Mouse (Mus musculus) ES-E14 (cell line): ENCODE measurements around the gene Elf1. TPM values are rescaled to one million over a fixed set of nuclear protein-coding genes. Genes with fewer than 3 reads are reported as not detected.

Source experiments
- DNase-seq: peaks from one replicate; pipeline ENCODE4 v3.0.0-alpha.2; 2013; ENCODE audit warnings: low read depth, low spot score
- H3K27ac ChIP-seq: 2 replicates; pipeline ENCODE4 v1.5.1; 2012; ENCODE audit warnings: low read depth, mild to moderate bottlenecking, low read length, moderate library complexity, mixed read lengths; ENCODE audit not compliant: poor library complexity, insufficient read depth, severe bottlenecking
- H3K36me3 ChIP-seq: 2 replicates; pipeline ENCODE4 v1.6.1; 2012; ENCODE audit warnings: mild to moderate bottlenecking, low read length, moderate library complexity, mixed read lengths; ENCODE audit not compliant: control insufficient read depth, poor library complexity, insufficient read depth, severe bottlenecking
- H3K4me1 ChIP-seq, 2 experiments: fragments of 150-350 bp in 1 of 2; sonication (generic) in 1 of 2; 2 replicates each; pipeline ENCODE4 v1.6.1; 2012; ENCODE audit warnings: low read length in 2 of 2, mild to moderate bottlenecking in 1 of 2, mixed read lengths in 1 of 2; ENCODE audit not compliant: control insufficient read depth in 2 of 2, insufficient read depth in 2 of 2, poor library complexity in 1 of 2
- H3K4me3 ChIP-seq, 2 experiments: fragments of 150-350 bp in 1 of 2; sonication (generic) in 1 of 2; 2 replicates each; pipeline ENCODE4 v1.5.1; 2012; ENCODE audit warnings: low read length in 2 of 2, low read depth in 1 of 2, mild to moderate bottlenecking in 1 of 2, mixed read lengths in 1 of 2; ENCODE audit not compliant: insufficient read depth in 1 of 2, poor library complexity in 1 of 2, severe bottlenecking in 1 of 2
- H3K9ac ChIP-seq: 2 replicates; pipeline ENCODE4 v1.6.1; 2012; ENCODE audit warnings: low read depth, mild to moderate bottlenecking, low read length, mixed read lengths; ENCODE audit not compliant: poor library complexity, insufficient read depth, severe bottlenecking
- H3K9me3 ChIP-seq: fragments of 150-350 bp; sonication (generic); 2 replicates; pipeline ENCODE4 v1.6.1; 2012; ENCODE audit warnings: low read depth, mild to moderate bottlenecking, low read length; ENCODE audit not compliant: control insufficient read depth, insufficient read depth
- CHD2 ChIP-seq: IDR thresholded peaks from 2 replicates; pipeline ENCODE4 v1.6.1; 2014; ENCODE audit warnings: mild to moderate bottlenecking, low read depth, low read length, inconsistent platforms
- HCFC1 ChIP-seq: IDR thresholded peaks from 2 replicates; pipeline ENCODE4 v1.6.1; 2012; ENCODE audit warnings: low read length, inconsistent platforms, borderline replicate concordance; ENCODE audit not compliant: insufficient read depth
- MAFK ChIP-seq: IDR thresholded peaks from 2 replicates; pipeline ENCODE4 v1.6.1; 2014; ENCODE audit warnings: mild to moderate bottlenecking, low read depth, low read length, inconsistent platforms; ENCODE audit not compliant: insufficient read depth
- ZC3H11A ChIP-seq: IDR thresholded peaks from 2 replicates; pipeline ENCODE4 v1.6.1; 2012; ENCODE audit warnings: low read depth, mild to moderate bottlenecking, inconsistent platforms, low read length, borderline replicate concordance
- ZNF384 ChIP-seq: IDR thresholded peaks from 2 replicates; pipeline ENCODE4 v1.6.1; 2012; ENCODE audit warnings: low read depth, low read length, inconsistent platforms
- in situ Hi-C, 2 experiments: fragments of 600-800 bp; cut with MboI; formaldehyde crosslinking; loops; one replicate each; pipeline ENCODE4 v1.15.1; 2025; ENCODE audit warnings: low sequenced_read_pairs in 2 of 2, inconsistent platforms in 1 of 2; ENCODE audit not compliant: unreplicated experiment in 2 of 2
- total RNA-seq: library from RNA; depleted of rRNA; stranded (reverse); fragments of 300-350 nt; gene quantifications from 2 replicates; pipeline ENCODE4 v1.2.3, GENCODE M21; 2012

Elf1 gene
- total RNA-seq, 1 experiment = 4.4 TPM

GRCm38 (mm10) chr14:79594069-79594468 is 113.1 kb downstream of the Elf1 start:
- Histone ChIP-seq H3K9ac (no peak overlapping the region), H3K36me3 (peaks cover 16% of the 10 kb centered on the region), H3K4me3 (no peak overlapping the region), H3K27ac (no peak overlapping the region), H3K4me1 (peaks cover 6 to 10% of the 10 kb centered on the region in 2 experiments; a peak in 3 of 4 replicates), H3K9me3 (no peaks in the 10 kb centered on the region)
- TF ChIP-seq CHD2 (no peak), ZC3H11A (no peak), ZNF384 (no peak), HCFC1 (no peak), MAFK (no peak)
- DNase-seq = no peak
- in situ Hi-C loops = no loop called here

GRCm38 (mm10) chr14:79596602-79597001 is 115.6 kb downstream of the Elf1 start:
- TF ChIP-seq ZNF384 (no peak), MAFK (no peak), ZC3H11A (no peak), CHD2 (no peak), HCFC1 (no peak)
- DNase-seq = no peak
- Histone ChIP-seq H3K4me3 (no peak overlapping the region), H3K9me3 (no peaks in the 10 kb centered on the region), H3K27ac (no peak overlapping the region), H3K36me3 (peaks cover 28% of the 10 kb centered on the region), H3K4me1 (no peaks in the 10 kb centered on the region), H3K9ac (no peak overlapping the region)
- in situ Hi-C loops = no loop called here

- H3K36me3 ChIP-seq = peaks cover 34% of the 10 kb centered on the region
- in situ Hi-C loops = no loop called here
These were observed 124.9 kb downstream of the Elf1 start for GRCm38 (mm10) chr14:79605881-79606280.

GRCm38 (mm10) chr14:79606392-79606791 is 125.4 kb downstream of the Elf1 start:
- DNase-seq = no peak
- no peaks in the 10 kb centered on the region for H3K4me1 ChIP-seq
- in situ Hi-C loops = no loop called here
- H3K36me3 ChIP-seq = peaks cover 37% of the 10 kb centered on the region
- no peak overlapping the region for H3K4me3 ChIP-seq
- no peak for TF ChIP-seq MAFK
- TF ChIP-seq ZNF384 = no peak
- TF ChIP-seq ZC3H11A = no peak
- TF ChIP-seq HCFC1 = no peak
- no peak for TF ChIP-seq CHD2
- no peak overlapping the region for H3K9ac ChIP-seq
- H3K9me3 ChIP-seq = no peaks in the 10 kb centered on the region
- H3K27ac ChIP-seq = no peak overlapping the region

More at GRCm38 (mm10) chr14:79605881-79606280, 124.9 kb downstream of the Elf1 start:
- TF ChIP-seq CHD2 (no peak), ZNF384 (no peak), MAFK (no peak), HCFC1 (no peak), ZC3H11A (no peak)
- DNase-seq = no peak
- H3K4me3 ChIP-seq = no peak overlapping the region
- H3K4me1 ChIP-seq = no peaks in the 10 kb centered on the region
- no peaks in the 10 kb centered on the region for H3K9me3 ChIP-seq
- no peak overlapping the region for H3K27ac ChIP-seq
- H3K9ac ChIP-seq = no peak overlapping the region

- H3K4me3 ChIP-seq = no peak overlapping the region
- no peak for TF ChIP-seq HCFC1
- TF ChIP-seq ZC3H11A = no peak
- no peak for TF ChIP-seq CHD2
- no peak for TF ChIP-seq MAFK
- no peak for TF ChIP-seq ZNF384
- no peak overlapping the region for H3K27ac ChIP-seq
- H3K36me3 ChIP-seq = peaks cover 38% of the 10 kb centered on the region
- H3K4me1 ChIP-seq = no peaks in the 10 kb centered on the region
- DNase-seq = no peak
- no peaks in the 10 kb centered on the region for H3K9me3 ChIP-seq
- in situ Hi-C loops = no loop called here
- no peak overlapping the region for H3K9ac ChIP-seq
These were observed 125.9 kb downstream of the Elf1 start for GRCm38 (mm10) chr14:79606867-79607266.
